38 mouse cellular contexts compared by ENCODE assay signal in the genomic region with DNA sequence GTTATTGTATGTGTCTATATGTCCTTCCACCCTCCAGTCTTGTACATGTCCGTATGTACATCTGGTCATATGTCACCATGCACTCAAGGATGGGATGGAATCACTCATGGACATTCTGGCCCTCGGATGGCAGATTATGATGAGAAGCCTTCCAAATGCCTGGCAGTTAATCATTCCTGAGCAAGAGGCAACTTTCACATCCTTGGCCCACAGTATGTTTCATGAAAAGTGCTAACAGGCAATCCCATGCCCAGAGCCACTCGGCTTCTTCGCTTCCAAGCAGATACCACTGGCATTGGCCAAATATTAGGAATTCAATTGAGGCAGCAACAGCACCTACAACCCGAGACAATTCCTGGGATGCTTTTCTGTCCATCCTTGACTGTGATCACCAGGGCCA. TPM values are rescaled to one million over a fixed set of nuclear protein-coding genes. Genes with fewer than 3 reads are reported as not detected.
"Had no signal": no experiment of that assay in that cellular context is flagged by ENCODE, and none has a peak within 500 bp of the region (broad histone marks: within the 10 kb centered on the region; RNA-seq: fewer than 3 reads in every experiment).

No protein-coding gene starts in this region.

- ATAC-seq: forebrain, embryonic 13.5 days; forebrain, embryonic 14.5 days; forebrain, embryonic 15.5 days; forebrain, embryonic 16.5 days had no signal

- DNase-seq: cerebellum, adult 18-20 months; cerebellum, adult 2 months; cerebellum, adult 8-10 months; cerebellum, adult 9-10 months; cerebellum, adult 9-11 months; cerebellum, postnatal 10 days; cerebellum, postnatal 14 days; cerebellum, postnatal 25 days; cerebellum, postnatal 36 days; embryo, embryonic 11 days; gastrocnemius, adult 2 months; gastrocnemius, postnatal 10 days; gastrocnemius, postnatal 14 days; gastrocnemius, postnatal 25 days; gastrocnemius, postnatal 36 days had no signal

- H3K4me1 ChIP-seq: embryonic facial prominence, embryonic 12.5 days; embryonic facial prominence, embryonic 15.5 days; forebrain, embryonic 10.5 days; forebrain, embryonic 12.5 days; forebrain, embryonic 13.5 days; forebrain, embryonic 15.5 days had no signal

- H3K27ac ChIP-seq: embryonic facial prominence, embryonic 10.5 days; embryonic facial prominence, embryonic 12.5 days; embryonic facial prominence, embryonic 13.5 days; embryonic facial prominence, embryonic 15.5 days; forebrain, embryonic 10.5 days; forebrain, embryonic 12.5 days; forebrain, embryonic 13.5 days; forebrain, embryonic 15.5 days; gastrocnemius, adult 2 months; heart, adult 2 months had no signal

- H3K36me3 ChIP-seq: embryonic facial prominence, embryonic 10.5 days; embryonic facial prominence, embryonic 12.5 days; embryonic facial prominence, embryonic 13.5 days; embryonic facial prominence, embryonic 15.5 days; forebrain, embryonic 10.5 days; forebrain, embryonic 12.5 days; forebrain, embryonic 15.5 days had no signal

- H3K9ac ChIP-seq: embryonic facial prominence, embryonic 12.5 days; embryonic facial prominence, embryonic 13.5 days; embryonic facial prominence, embryonic 15.5 days; forebrain, embryonic 12.5 days; forebrain, embryonic 13.5 days; forebrain, embryonic 15.5 days had no signal

- H3K4me2 ChIP-seq: embryonic facial prominence, embryonic 12.5 days; embryonic facial prominence, embryonic 13.5 days; embryonic facial prominence, embryonic 15.5 days; forebrain, embryonic 12.5 days; forebrain, embryonic 13.5 days; forebrain, embryonic 15.5 days; heart, embryonic 11.5 days had no signal

- H3K27me3 ChIP-seq: embryonic facial prominence, embryonic 12.5 days; embryonic facial prominence, embryonic 13.5 days; embryonic facial prominence, embryonic 15.5 days; forebrain, embryonic 12.5 days; forebrain, embryonic 13.5 days; forebrain, embryonic 15.5 days had no signal

- H3K9me3 ChIP-seq: embryonic facial prominence, embryonic 10.5 days; embryonic facial prominence, embryonic 12.5 days; embryonic facial prominence, embryonic 15.5 days; forebrain, embryonic 10.5 days; forebrain, embryonic 12.5 days; forebrain, embryonic 13.5 days; forebrain, embryonic 15.5 days had no signal

- H3K4me3 ChIP-seq: embryonic facial prominence, embryonic 10.5 days; embryonic facial prominence, embryonic 12.5 days; embryonic facial prominence, embryonic 13.5 days; embryonic facial prominence, embryonic 15.5 days; erythroblast, embryonic 14.5 days; forebrain, embryonic 10.5 days; forebrain, embryonic 12.5 days; forebrain, embryonic 13.5 days; forebrain, embryonic 15.5 days; gastrocnemius, adult 2 months; heart, adult 2 months had no signal

RNA-seq across cellular contexts. Expression of gene 1600015I10Rik, which starts 21.0 kb away (rescaled TPM):
- total RNA-seq: common myeloid progenitor, adult 5-6 weeks; gastrocnemius, adult 18-20 months; gastrocnemius, adult 2 months; gastrocnemius, adult 8-10 months; gastrocnemius, postnatal 10 days; gastrocnemius, postnatal 14 days; gastrocnemius, postnatal 25 days; gastrocnemius, postnatal 36 days; gastrocnemius, postnatal 4 days; granulocyte monocyte progenitor cell, adult 5-6 weeks; heart, adult 2 months; heart, adult 8-10 months had no signal
- polyA plus RNA-seq: cerebellum, adult 2 months; cortical plate, adult 2 months; embryonic facial prominence, embryonic 10.5 days; embryonic facial prominence, embryonic 11.5 days; embryonic facial prominence, embryonic 12.5 days; embryonic facial prominence, embryonic 13.5 days; embryonic facial prominence, embryonic 14.5 days; embryonic facial prominence, embryonic 15.5 days; erythroblast, embryonic 14.5 days; forebrain, embryonic 10.5 days; forebrain, embryonic 12.5 days; forebrain, embryonic 13.5 days; forebrain, embryonic 14.5 days; forebrain, embryonic 15.5 days; forebrain, embryonic 16.5 days had no signal

RNA-seq across cellular contexts. Expression of gene Doxl2, which starts 24.1 kb away (rescaled TPM):
- total RNA-seq: common myeloid progenitor, adult 5-6 weeks; gastrocnemius, adult 18-20 months; gastrocnemius, adult 2 months; gastrocnemius, adult 8-10 months; gastrocnemius, postnatal 10 days; gastrocnemius, postnatal 14 days; gastrocnemius, postnatal 25 days; gastrocnemius, postnatal 36 days; gastrocnemius, postnatal 4 days; granulocyte monocyte progenitor cell, adult 5-6 weeks; heart, adult 2 months; heart, adult 8-10 months had no signal
- polyA plus RNA-seq: cerebellum, adult 2 months; cortical plate, adult 2 months; embryonic facial prominence, embryonic 10.5 days; embryonic facial prominence, embryonic 11.5 days; embryonic facial prominence, embryonic 12.5 days; embryonic facial prominence, embryonic 13.5 days; embryonic facial prominence, embryonic 14.5 days; embryonic facial prominence, embryonic 15.5 days; forebrain, embryonic 10.5 days; forebrain, embryonic 12.5 days; forebrain, embryonic 13.5 days; forebrain, embryonic 14.5 days; forebrain, embryonic 15.5 days; forebrain, embryonic 16.5 days; frontal cortex, adult 2 months; heart, adult 2 months; heart, embryonic 11.5 days had no signal

RNA-seq across cellular contexts. Expression of gene Svs1, which starts 36.0 kb away (rescaled TPM):
- total RNA-seq: common myeloid progenitor, adult 5-6 weeks; gastrocnemius, adult 18-20 months; gastrocnemius, adult 2 months; gastrocnemius, adult 8-10 months; gastrocnemius, postnatal 10 days; gastrocnemius, postnatal 14 days; gastrocnemius, postnatal 25 days; gastrocnemius, postnatal 36 days; gastrocnemius, postnatal 4 days; granulocyte monocyte progenitor cell, adult 5-6 weeks; heart, adult 2 months; heart, adult 8-10 months had no signal
- polyA plus RNA-seq: cerebellum, adult 2 months; cortical plate, adult 2 months; embryonic facial prominence, embryonic 10.5 days; embryonic facial prominence, embryonic 11.5 days; embryonic facial prominence, embryonic 12.5 days; embryonic facial prominence, embryonic 13.5 days; embryonic facial prominence, embryonic 14.5 days; embryonic facial prominence, embryonic 15.5 days; erythroblast, embryonic 14.5 days; forebrain, embryonic 10.5 days; forebrain, embryonic 12.5 days; forebrain, embryonic 13.5 days; forebrain, embryonic 14.5 days; forebrain, embryonic 15.5 days; forebrain, embryonic 16.5 days; frontal cortex, adult 2 months; heart, adult 2 months; heart, embryonic 11.5 days had no signal
